Mouse (Mus musculus) small intestine, adult 2 months (tissue): ENCODE data around the gene Tmem30b. TPM values are rescaled to one million over a fixed set of nuclear protein-coding genes. Genes with fewer than 3 reads are reported as not detected.
A peak's percentile ranks its signal among the peaks of the same experiment; 100 is the strongest.

ENCODE experiments used
- H3K27ac ChIP-seq: fragments of 200-500 bp; 2 replicates; pipeline ENCODE4 v1.5.1; 2012; ENCODE audit warnings: low read depth, low read length, control low read depth, inconsistent platforms; ENCODE audit not compliant: insufficient read depth
- H3K27me3 ChIP-seq: fragments of 200-500 bp; 2 replicates; pipeline ENCODE4 v1.6.1; 2012; ENCODE audit warnings: mild to moderate bottlenecking, moderate library complexity, low read length, inconsistent platforms; ENCODE audit not compliant: control insufficient read depth, insufficient read depth
- H3K36me3 ChIP-seq: fragments of 200-500 bp; 2 replicates; pipeline ENCODE4 v1.6.1; 2012; ENCODE audit warnings: mild to moderate bottlenecking, low read length, control low read depth, inconsistent platforms; ENCODE audit not compliant: control insufficient read depth, insufficient read depth
- H3K4me1 ChIP-seq: fragments of 200-500 bp; 2 replicates; pipeline ENCODE4 v1.6.1; 2012; ENCODE audit warnings: low read length, inconsistent platforms, mixed read lengths; ENCODE audit not compliant: control insufficient read depth, insufficient read depth, insufficient read length
- H3K4me3 ChIP-seq: fragments of 200-500 bp; 2 replicates; pipeline ENCODE4 v1.5.1; 2012; ENCODE audit warnings: low read depth, mild to moderate bottlenecking, control low read depth, inconsistent platforms, low read length, moderate library complexity
- CTCF ChIP-seq: fragments of 200-500 bp; IDR thresholded peaks from 2 replicates; pipeline ENCODE4 v1.5.1; 2012; ENCODE audit warnings: low read depth, mild to moderate bottlenecking, control low read depth, inconsistent platforms, low read length, moderate library complexity, mixed read lengths; ENCODE audit not compliant: insufficient replicate concordance, insufficient read length; ENCODE audit errors: extremely low read depth
- POLR2A ChIP-seq: fragments of 200-500 bp; IDR thresholded peaks from 2 replicates; pipeline ENCODE4 v1.6.1; 2012; ENCODE audit warnings: low read depth, mild to moderate bottlenecking, control low read depth, inconsistent platforms, low read length, moderate library complexity
- WGBS: fragments of 180-500 bp; shearing (Covaris S2); methylation state at CpG from one replicate; pipeline ENCODE4 v1.1.7; 2018; 5-methylcytosine and 5-hydroxymethylcytosine counted together
- polyA plus RNA-seq: library from polyadenylated mRNA; depleted of rRNA; stranded (reverse); fragments of >200 nt; gene quantifications from 2 replicates; pipeline ENCODE4 v1.2.3, GENCODE M21; 2012; rRNA removed

Tmem30b gene
- polyA plus RNA-seq, 1 experiment: 184 TPM

- H3K36me3 ChIP-seq: no peaks in the 10 kb centered on the region
- TF ChIP-seq CTCF (no peak), POLR2A (no peak)
- 83% methylated on average over 10 of the region's 10 CpGs for WGBS
- no peak overlapping the region for H3K4me3 ChIP-seq
- no peaks in the 10 kb centered on the region for H3K27me3 ChIP-seq
- H3K27ac ChIP-seq: no peak overlapping the region
- H3K4me1 ChIP-seq: no peaks in the 10 kb centered on the region
Observed at GRCm38 (mm10) chr12:73513958-73514357, 32.2 kb downstream of the Tmem30b start.

GRCm38 (mm10) chr12:73511467-73512047 lies 34.6 kb downstream of the Tmem30b start:
- no peak overlapping the region for H3K27ac ChIP-seq
- TF ChIP-seq CTCF (no peak), POLR2A (no peak)
- H3K27me3 ChIP-seq: no peaks in the 10 kb centered on the region
- WGBS: 89% methylated on average over 16 of the region's 16 CpGs
- H3K4me3 ChIP-seq: no peak overlapping the region
- no peaks in the 10 kb centered on the region for H3K36me3 ChIP-seq
- no peaks in the 10 kb centered on the region for H3K4me1 ChIP-seq

GRCm38 (mm10) chr12:73507105-73507504 lies 39.1 kb downstream of the Tmem30b start:
- no peaks in the 10 kb centered on the region for H3K4me1 ChIP-seq
- H3K27me3 ChIP-seq: no peaks in the 10 kb centered on the region
- TF ChIP-seq CTCF (no peak), POLR2A (no peak)
- 71% methylated on average over 14 of the region's 14 CpGs for WGBS
- 0 out of 2 replicates have a peak overlapping the region, but pooled peaks have one; percentile 53 for H3K27ac ChIP-seq
- H3K36me3 ChIP-seq: no peaks in the 10 kb centered on the region
- no peak overlapping the region for H3K4me3 ChIP-seq

- H3K4me3 ChIP-seq: no peak overlapping the region
- no peaks in the 10 kb centered on the region for H3K27me3 ChIP-seq
- H3K4me1 ChIP-seq: no peaks in the 10 kb centered on the region
- no peak for TF ChIP-seq CTCF
- TF ChIP-seq POLR2A: no peak
- 75% methylated on average over 5 of the region's 5 CpGs for WGBS
- H3K27ac ChIP-seq: 0 out of 2 replicates have a peak overlapping the region, but pooled peaks have one; percentile 53
- no peaks in the 10 kb centered on the region for H3K36me3 ChIP-seq
Observed at GRCm38 (mm10) chr12:73506648-73507047, 39.5 kb downstream of the Tmem30b start.

- TF ChIP-seq POLR2A (no peak), CTCF (no peak)
- 21% methylated on average over 5 of the region's 5 CpGs for WGBS
Observed at GRCm38 (mm10) chr12:73500689-73501326, 45.4 kb downstream of the Tmem30b start.

GRCm38 (mm10) chr12:73495172-73495571 lies 51.0 kb downstream of the Tmem30b start:
- H3K4me1 ChIP-seq: no peaks in the 10 kb centered on the region
- no peaks in the 10 kb centered on the region for H3K36me3 ChIP-seq
- WGBS: 90% methylated on average over 10 of the region's 10 CpGs
- H3K4me3 ChIP-seq: no peak overlapping the region
- no peaks in the 10 kb centered on the region for H3K27me3 ChIP-seq
- no peak overlapping the region for H3K27ac ChIP-seq
- TF ChIP-seq CTCF (no peak), POLR2A (no peak)

More at GRCm38 (mm10) chr12:73500689-73501326, 45.4 kb downstream of the Tmem30b start:
- Histone ChIP-seq H3K4me1 (peaks cover 3% of the 10 kb centered on the region; the same call in 1 of the 2 replicates), H3K27me3 (no peaks in the 10 kb centered on the region), H3K27ac (no peak overlapping the region), H3K4me3 (no peak overlapping the region), H3K36me3 (no peaks in the 10 kb centered on the region)

- no peak overlapping the region for H3K4me3 ChIP-seq
- no peaks in the 10 kb centered on the region for H3K27me3 ChIP-seq
- no peak overlapping the region for H3K27ac ChIP-seq
- no peaks in the 10 kb centered on the region for H3K4me1 ChIP-seq
- H3K36me3 ChIP-seq: no peaks in the 10 kb centered on the region
- WGBS: 77% methylated on average over 16 of the region's 16 CpGs
- no peak for TF ChIP-seq POLR2A
- TF ChIP-seq CTCF: no peak
Observed at GRCm38 (mm10) chr12:73493929-73494530, 52.2 kb downstream of the Tmem30b start.

Other genes with a start within 250 kb of the Tmem30b start
- gene Prkch, start 38.4 kb upstream of the Tmem30b start, polyA plus RNA-seq: 1.9 and 3.2 TPM in 2 replicates